Mouse (Mus musculus) adrenal gland, postnatal 10 days (tissue): Measurements from ENCODE around the gene Zfp689. TPM values are rescaled to one million over a fixed set of nuclear protein-coding genes. Genes with fewer than 3 reads are reported as not detected.
"Not testable (repeated sequence)": the region's sequence is repeated elsewhere in the genome, so short reads cannot be mapped to it uniquely, and the experiment has no call there.

ENCODE experiments used
- DNase-seq: peaks from one replicate; pipeline ENCODE4 v3.0.0; 2021; ENCODE audit warnings: mixed read lengths
- microRNA-seq: library from miRNA; unstranded; fragments of <30 nt; microRNA quantifications from one replicate; pipeline ENCODE4 v1.2.0, GENCODE M21; 2021
- total RNA-seq, 2 experiments: library from RNA; stranded (reverse); gene quantifications; 2 replicates each; pipeline ENCODE4 v1.2.3; 2021

The Zfp689 gene
- total RNA-seq, 2 experiments from 2014 or later, result 3.6 to 4.3 TPM

DNA sequence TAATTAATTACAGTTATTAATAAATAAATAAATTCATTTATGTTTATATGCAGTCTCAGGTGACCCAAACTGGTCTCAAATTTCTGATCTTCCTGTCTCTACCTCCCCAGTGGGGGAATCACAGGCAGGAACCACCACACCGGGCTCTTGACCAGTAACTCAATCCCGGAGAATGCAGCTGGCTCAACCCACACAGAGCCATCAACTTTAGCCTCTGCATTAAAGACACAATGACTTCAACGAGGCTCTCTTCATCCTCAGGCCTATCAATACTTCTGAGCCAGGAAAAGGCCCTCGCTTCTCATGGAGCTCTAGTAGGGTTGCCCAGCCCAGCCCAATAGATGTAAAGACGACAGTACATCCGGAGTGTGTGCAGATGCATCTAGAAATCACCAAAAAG, 44.9 kb downstream of the Zfp689 start:
- not testable (repeated sequence) for DNase-seq

DNA sequence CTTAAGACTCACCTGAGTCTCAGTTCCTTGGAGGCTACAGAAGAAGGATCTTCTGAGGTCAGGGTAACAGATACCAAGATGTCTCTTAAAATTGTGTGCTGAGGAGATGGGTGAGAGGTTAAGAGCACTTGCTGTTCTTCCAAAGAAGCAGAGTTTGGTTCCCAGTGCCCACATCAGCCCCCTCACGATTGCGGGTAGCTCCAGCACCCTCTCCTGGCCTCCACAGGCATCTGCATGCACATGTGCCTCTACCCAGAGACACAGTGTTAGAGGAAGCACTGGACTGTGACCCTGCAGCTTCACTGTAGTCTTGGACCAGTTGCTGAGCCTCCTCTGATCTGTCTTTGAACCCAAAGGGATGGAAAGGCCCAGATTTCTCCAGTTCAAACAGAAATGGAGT, 46.0 kb downstream of the Zfp689 start:
- DNase-seq, result no peak

DNA sequence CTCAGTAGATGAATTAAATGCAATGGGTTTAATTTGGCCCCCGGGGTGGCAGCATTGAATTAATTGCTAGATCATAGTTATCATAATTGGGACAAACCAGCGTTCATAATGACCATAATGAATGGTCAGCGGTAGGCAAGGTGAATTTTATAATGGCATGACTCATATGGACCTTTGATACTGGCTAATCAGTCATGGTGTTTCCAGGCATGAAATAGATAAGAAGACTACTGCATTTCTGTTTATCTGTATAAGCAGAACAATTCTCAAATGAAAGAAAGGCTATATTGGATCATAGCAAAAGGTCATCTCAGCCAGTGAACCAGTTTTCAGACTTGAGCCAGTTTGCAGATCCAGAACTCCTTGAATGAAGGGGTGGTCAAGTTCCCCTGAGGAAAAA, 48.6 kb downstream of the Zfp689 start:
- DNase-seq, result no peak

DNA sequence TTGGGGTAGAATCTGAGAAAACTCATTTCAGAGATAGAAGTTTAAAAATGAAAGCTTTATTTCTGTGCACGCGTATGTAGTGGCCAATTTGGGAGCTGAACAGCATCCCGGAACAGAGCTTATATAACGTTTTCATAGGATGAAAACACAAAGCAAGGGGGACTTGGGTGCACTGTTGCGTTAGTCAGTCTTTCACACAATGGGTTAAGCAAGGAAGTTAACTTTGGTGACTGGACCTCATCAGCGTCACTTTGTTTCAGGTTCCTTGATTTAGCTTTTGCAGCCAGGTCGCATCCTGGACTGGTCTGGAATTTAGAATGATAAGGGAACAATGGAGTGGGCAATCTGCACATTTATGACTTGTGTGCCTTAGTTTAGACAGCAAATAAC, 55.0 kb downstream of the Zfp689 start:
- no peak for DNase-seq

DNA sequence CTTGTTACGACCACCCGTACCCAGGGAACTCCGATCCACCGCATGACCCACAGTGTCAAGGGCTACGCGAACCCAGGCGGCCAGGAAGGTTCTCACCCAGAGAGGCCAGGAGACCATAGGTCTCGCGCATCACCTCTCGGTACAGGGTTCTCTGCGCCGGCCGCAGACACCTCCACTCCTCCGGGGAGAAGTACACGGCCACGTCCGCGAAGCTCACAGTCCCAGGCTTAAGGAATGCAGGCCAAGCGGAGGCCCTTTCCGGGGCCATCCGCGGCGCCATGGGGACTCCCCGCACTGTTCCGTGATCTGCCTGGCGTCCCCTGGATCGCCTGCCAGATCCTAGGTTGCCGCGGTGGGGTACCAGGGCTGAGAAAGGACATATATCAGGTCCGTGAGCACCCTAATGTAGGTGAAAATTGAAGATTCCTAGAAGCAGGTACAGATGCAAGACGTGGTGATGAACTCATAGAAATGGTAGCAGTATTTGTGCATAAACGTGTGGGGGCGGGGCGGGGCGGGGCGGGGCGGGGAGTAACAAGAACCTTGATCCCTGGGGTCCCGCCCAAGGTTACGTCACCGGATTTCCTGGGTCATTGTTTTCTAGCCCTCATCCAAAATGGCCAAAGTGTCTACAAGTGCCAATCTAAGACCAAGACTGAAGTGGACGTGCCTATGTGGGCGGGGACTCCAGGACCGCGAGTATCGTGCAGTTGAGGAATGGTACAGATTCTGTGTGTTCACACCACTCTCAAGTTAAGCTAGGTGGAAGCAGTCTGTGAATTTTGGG, 55.6 kb downstream of the Zfp689 start, which contains the start of gene E430018J23Rik:
TSS of gene E430018J23Rik (minus strand) at position 473 of the 787 bp plus-strand sequence.
- DNase-seq, result peak; percentile 97

DNA sequence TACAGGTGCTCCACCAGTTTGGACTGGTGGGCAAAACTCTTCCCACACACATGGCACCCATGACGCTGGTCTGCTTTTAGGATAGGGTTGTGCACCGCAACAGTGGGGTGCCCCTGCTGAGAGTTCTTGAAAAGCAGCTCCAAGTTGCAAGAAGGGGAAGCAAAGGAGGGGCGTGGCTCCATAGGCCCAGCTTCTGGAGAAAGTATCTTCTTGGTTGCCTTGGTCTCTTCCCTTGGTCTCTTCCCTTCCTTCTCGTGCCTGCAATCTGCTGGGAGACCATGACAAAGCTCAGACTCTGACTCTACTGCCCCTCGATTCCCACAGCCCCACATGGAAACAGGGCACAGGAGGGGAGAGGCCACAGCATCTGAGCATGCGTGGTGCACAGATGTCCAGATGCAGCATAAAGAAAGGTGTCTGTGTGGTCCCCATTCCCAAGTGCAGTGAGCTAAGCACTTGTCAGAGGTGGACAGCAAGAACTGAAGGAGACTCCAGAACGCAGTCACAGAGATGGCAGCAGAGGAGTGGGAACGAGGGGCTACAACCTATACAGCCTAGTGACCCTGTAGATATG, 56.6 kb downstream of the Zfp689 start:
- DNase-seq, result no peak

Small RNAs within 50 kb of the gene (microRNA-seq; reads per million reads assigned to microRNA genes)
- gene Gm47278, result not detected
- gene Mir7060, result not detected

Other genes with a start within 250 kb of the Zfp689 start
- 10 to 100 TPM; 39.0 to 40.5 TPM for gene Tbc1d10b, start 240.7 kb downstream of the Zfp689 start, total RNA-seq
- 1,000 to 10,000 TPM in 1 of 2 experiments, 100 to 1,000 TPM in 1; 678 to 2,339 TPM for gene Mylpf, start 240.3 kb downstream of the Zfp689 start, total RNA-seq
- 10 to 100 TPM in 1 of 2 experiments, 1 to 10 TPM in 1; 9.2 to 13.4 TPM for gene Zfp553, start 216.1 kb downstream of the Zfp689 start, total RNA-seq
- gene Sept1, start 216.0 kb downstream of the Zfp689 start, total RNA-seq, result 10 to 100 TPM; 17.6 to 17.8 TPM
- 10 to 100 TPM; 23.5 to 31.7 TPM for gene Zfp771, start 204.9 kb downstream of the Zfp689 start, total RNA-seq
- gene Dctpp1, start 188.4 kb downstream of the Zfp689 start, total RNA-seq, result 10 to 100 TPM; 60.7 to 65.0 TPM
- gene Sephs2, start 175.1 kb downstream of the Zfp689 start, total RNA-seq, result 100 to 1,000 TPM; 189 to 268 TPM
- 1 to 10 TPM; 4.7 to 5.0 TPM for gene Itgal, start 152.9 kb downstream of the Zfp689 start, total RNA-seq
- gene Zfp768, start 103.6 kb downstream of the Zfp689 start, total RNA-seq, result 10 to 100 TPM; 31.7 to 38.2 TPM
- 1 to 10 TPM; 7.5 to 9.2 TPM for gene Zfp747, start 73.1 kb downstream of the Zfp689 start, total RNA-seq
- 1 to 10 TPM; 4.1 to 4.4 TPM for gene 9130019O22Rik, start 62.0 kb downstream of the Zfp689 start, total RNA-seq
- gene E430018J23Rik, start 55.5 kb downstream of the Zfp689 start, total RNA-seq, result 1 to 10 TPM; 8.6 to 9.4 TPM
- gene Zfp764, start 42.3 kb downstream of the Zfp689 start, total RNA-seq, result 1 to 10 TPM; 5.7 to 6.2 TPM
- gene Zfp688, start 27.1 kb downstream of the Zfp689 start, total RNA-seq, result 10 to 100 TPM; 11.3 to 13.0 TPM
- gene Prr14, start 10.5 kb upstream of the Zfp689 start, total RNA-seq, result 10 to 100 TPM; 37.3 to 40.0 TPM
- gene Fbrs, start 30.0 kb upstream of the Zfp689 start, total RNA-seq, result 10 to 100 TPM; 53.3 to 65.8 TPM
- gene Srcap, start 62.8 kb upstream of the Zfp689 start, total RNA-seq, result 10 to 100 TPM; 70.0 to 94.2 TPM
- gene Gm42715, start 70.4 kb upstream of the Zfp689 start, total RNA-seq, result 10 to 100 TPM; 17.9 to 28.8 TPM
- not detected for gene Tmem265, start 112.2 kb upstream of the Zfp689 start, total RNA-seq
- 10 to 100 TPM; 33.0 to 37.9 TPM for gene Phkg2, start 124.2 kb upstream of the Zfp689 start, total RNA-seq
- gene Ccdc189, start 139.4 kb upstream of the Zfp689 start, total RNA-seq, result 1 to 10 TPM; 8.0 to 9.2 TPM
- gene Rnf40, start 139.6 kb upstream of the Zfp689 start, total RNA-seq, result 10 to 100 TPM; 51.5 to 59.7 TPM
- gene Zfp629, start 166.6 kb upstream of the Zfp689 start, total RNA-seq, result 10 to 100 TPM; 18.2 to 30.4 TPM